Mouse (Mus musculus): ENCODE measurements around the gene Mrtfa. TPM values are rescaled to one million over a fixed set of nuclear protein-coding genes. Genes with fewer than 3 reads are reported as not detected.
A peak's percentile ranks its signal among the peaks of the same experiment; 100 is the strongest.

Gene Mrtfa
- 13.5 and 13.9 TPM in 2 replicates for polyA plus RNA-seq (2015; fragmentation: Nextera tagmentation; extraction: Ambion mirVana)

- Histone ChIP-seq H3K36me3 (ENCODE audit: insufficient read depth, low read length) (no peaks in the 10 kb centered on the region), H3K4me2 (replicated peaks; ENCODE audit: low read depth, low read length) (peak within 1 kb of the TSS; percentile 97), H3K4me1 (ENCODE audit: insufficient read depth, low read depth, low read length) (peaks cover 4% of the 10 kb centered on the region), H3K9ac (replicated peaks; ENCODE audit: low read depth) (peak within 1 kb of the TSS; percentile 87), H3K4me3 (ENCODE audit: low read depth, low read length) (peak within 1 kb of the TSS; percentile 87), H3K9me3 (ENCODE audit: low read length) (no peaks in the 10 kb centered on the region), H3K27ac (ENCODE audit: low read length) (peak within 1 kb of the TSS; percentile 85), H3K27me3 (replicated peaks; ENCODE audit: insufficient read depth, low read length) (no peaks in the 10 kb centered on the region)
- under 1% methylated on average over 46 of the region's 48 CpGs for WGBS
- DNase-seq (ENCODE audit: low spot score) (peak; percentile 100), ATAC-seq (peak; percentile 99)
- TF ChIP-seq CTCF (IDR thresholded peaks at IDR 0.05) = peak; percentile 21
- no peak for TF ChIP-seq EP300 (IDR thresholded peaks at IDR 0.05)
Measured at GRCm38 (mm10) chr15:81190630-81191178, at the start of gene Mrtfa. Mrtfa (minus strand) TSS chr15:81190757.

GRCm38 (mm10) chr15:81239794-81240343, 49.3 kb upstream of the Mrtfa start:
- 66% methylated on average over 13 of the region's 13 CpGs for WGBS
- H3K27me3 ChIP-seq (replicated peaks; ENCODE audit: insufficient read depth, low read length) = 0 out of 2 replicates have a peak, but pooled peaks cover 6% of the 10 kb centered on the region

GRCm38 (mm10) chr15:81239261-81239660, 48.7 kb upstream of the Mrtfa start:
- DNase-seq (ENCODE audit: low spot score) (peak; percentile 72), ATAC-seq (peak; percentile 43)
- Histone ChIP-seq H3K4me1 (ENCODE audit: insufficient read depth, low read depth, low read length) (0 out of 2 replicates have a peak, but pooled peaks cover 3% of the 10 kb centered on the region), H3K36me3 (ENCODE audit: insufficient read depth, low read length) (no peaks in the 10 kb centered on the region), H3K4me3 (ENCODE audit: low read depth, low read length) (no peak overlapping the region), H3K4me2 (replicated peaks; ENCODE audit: low read depth, low read length) (no peak overlapping the region), H3K27me3 (replicated peaks; ENCODE audit: insufficient read depth, low read length) (0 out of 2 replicates have a peak, but pooled peaks cover 6% of the 10 kb centered on the region), H3K9me3 (ENCODE audit: low read length) (no peaks in the 10 kb centered on the region), H3K9ac (replicated peaks; ENCODE audit: low read depth) (no peak overlapping the region), H3K27ac (ENCODE audit: low read length) (peak overlapping the region; percentile 40)
- TF ChIP-seq CTCF (IDR thresholded peaks at IDR 0.05) (peak; percentile 75), EP300 (IDR thresholded peaks at IDR 0.05) (no peak)
- 23% methylated on average over 7 of the region's 7 CpGs for WGBS

More at GRCm38 (mm10) chr15:81239794-81240343, 49.3 kb upstream of the Mrtfa start:
- DNase-seq (ENCODE audit: low spot score) = peak; percentile 54
- Histone ChIP-seq H3K27ac (ENCODE audit: low read length) (peak overlapping the region; percentile 40), H3K9ac (replicated peaks; ENCODE audit: low read depth) (no peak overlapping the region), H3K4me3 (ENCODE audit: low read depth, low read length) (no peak overlapping the region), H3K4me2 (replicated peaks; ENCODE audit: low read depth, low read length) (no peak overlapping the region), H3K36me3 (ENCODE audit: insufficient read depth, low read length) (no peaks in the 10 kb centered on the region), H3K9me3 (ENCODE audit: low read length) (no peaks in the 10 kb centered on the region), H3K4me1 (ENCODE audit: insufficient read depth, low read depth, low read length) (0 out of 2 replicates have a peak, but pooled peaks cover 3% of the 10 kb centered on the region)
- TF ChIP-seq EP300 (IDR thresholded peaks at IDR 0.05) (no peak), CTCF (IDR thresholded peaks at IDR 0.05) (no peak)
- no peak for ATAC-seq

DNA sequence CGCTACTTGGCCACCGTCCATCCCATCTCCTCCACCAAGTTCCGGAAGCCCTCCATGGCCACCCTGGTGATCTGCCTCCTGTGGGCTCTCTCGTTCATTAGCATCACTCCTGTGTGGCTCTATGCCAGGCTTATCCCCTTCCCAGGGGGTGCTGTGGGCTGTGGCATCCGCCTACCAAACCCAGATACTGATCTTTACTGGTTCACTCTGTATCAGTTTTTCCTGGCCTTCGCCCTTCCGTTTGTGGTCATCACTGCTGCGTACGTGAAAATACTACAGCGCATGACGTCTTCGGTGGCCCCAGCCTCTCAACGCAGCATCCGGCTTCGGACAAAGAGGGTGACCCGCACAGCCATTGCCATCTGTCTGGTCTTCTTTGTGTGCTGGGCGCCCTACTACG, 46.9 kb upstream of the Mrtfa start:
- Histone ChIP-seq H3K4me2 (replicated peaks; ENCODE audit: low read depth, low read length) (no peak overlapping the region), H3K36me3 (ENCODE audit: insufficient read depth, low read length) (no peaks in the 10 kb centered on the region), H3K27me3 (replicated peaks; ENCODE audit: insufficient read depth, low read length) (0 out of 2 replicates have a peak, but pooled peaks cover 6% of the 10 kb centered on the region), H3K27ac (ENCODE audit: low read length) (no peak overlapping the region), H3K9me3 (ENCODE audit: low read length) (no peaks in the 10 kb centered on the region), H3K9ac (replicated peaks; ENCODE audit: low read depth) (no peak overlapping the region), H3K4me1 (ENCODE audit: insufficient read depth, low read depth, low read length) (0 out of 2 replicates have a peak, but pooled peaks cover 3% of the 10 kb centered on the region), H3K4me3 (ENCODE audit: low read depth, low read length) (no peak overlapping the region)
- ATAC-seq = no peak
- no peak for TF ChIP-seq CTCF (IDR thresholded peaks at IDR 0.05)
- TF ChIP-seq EP300 (IDR thresholded peaks at IDR 0.05) = no peak
- no peak for DNase-seq (ENCODE audit: low spot score)
- 88% methylated on average over 18 of the region's 18 CpGs for WGBS

- TF ChIP-seq CTCF (IDR thresholded peaks at IDR 0.05) (no peak), EP300 (IDR thresholded peaks at IDR 0.05) (no peak)
- H3K9me3 ChIP-seq (ENCODE audit: low read length) = no peaks in the 10 kb centered on the region
- 0 out of 2 replicates have a peak, but pooled peaks cover 3% of the 10 kb centered on the region for H3K4me1 ChIP-seq (ENCODE audit: insufficient read depth, low read depth, low read length)
- ATAC-seq = peak; percentile 6; the same call in 1 of the 2 replicates
- no peak for DNase-seq (ENCODE audit: low spot score)
- H3K27ac ChIP-seq (ENCODE audit: low read length) = peak overlapping the region; percentile 54
- peak overlapping the region; percentile 31 for H3K4me3 ChIP-seq (ENCODE audit: low read depth, low read length)
- H3K36me3 ChIP-seq (ENCODE audit: insufficient read depth, low read length) = no peaks in the 10 kb centered on the region
- H3K9ac ChIP-seq (replicated peaks; ENCODE audit: low read depth) = peak overlapping the region; percentile 19; the same call in 1 of the 2 replicates
- H3K27me3 ChIP-seq (replicated peaks; ENCODE audit: insufficient read depth, low read length) = 0 out of 2 replicates have a peak, but pooled peaks cover 6% of the 10 kb centered on the region
- H3K4me2 ChIP-seq (replicated peaks; ENCODE audit: low read depth, low read length) = peak overlapping the region; percentile 58
- WGBS = 8% methylated on average over 8 of the region's 8 CpGs
Measured at GRCm38 (mm10) chr15:81236062-81236461, 45.5 kb upstream of the Mrtfa start.

- Histone ChIP-seq H3K27me3 (replicated peaks; ENCODE audit: insufficient read depth, low read length) (0 out of 2 replicates have a peak, but pooled peaks cover 6% of the 10 kb centered on the region), H3K4me2 (replicated peaks; ENCODE audit: low read depth, low read length) (peak within 1 kb of the TSS; percentile 58), H3K4me1 (ENCODE audit: insufficient read depth, low read depth, low read length) (0 out of 2 replicates have a peak, but pooled peaks cover 3% of the 10 kb centered on the region), H3K9me3 (ENCODE audit: low read length) (no peaks in the 10 kb centered on the region), H3K27ac (ENCODE audit: low read length) (peak within 1 kb of the TSS; percentile 54), H3K36me3 (ENCODE audit: insufficient read depth, low read length) (no peaks in the 10 kb centered on the region), H3K4me3 (ENCODE audit: low read depth, low read length) (peak within 1 kb of the TSS; percentile 31), H3K9ac (replicated peaks; ENCODE audit: low read depth) (peak within 1 kb of the TSS; percentile 19; the same call in 1 of the 2 replicates)
- peak; percentile 69 for TF ChIP-seq CTCF (IDR thresholded peaks at IDR 0.05)
- no peak for TF ChIP-seq EP300 (IDR thresholded peaks at IDR 0.05)
- WGBS = 2% methylated on average over 25 of the region's 25 CpGs
- ATAC-seq (peak; percentile 67), DNase-seq (ENCODE audit: low spot score) (peak; percentile 58)
Measured at GRCm38 (mm10) chr15:81235086-81235920, 44.7 kb upstream of the Mrtfa start, which contains the start of gene Mchr1. Mchr1 (plus strand) TSS chr15:81235499.

Data from lung, postnatal 0 days (tissue).